Mouse (Mus musculus): ENCODE measurements around the gene Tex29. TPM values are rescaled to one million over a fixed set of nuclear protein-coding genes. Genes with fewer than 3 reads are reported as not detected.
A peak's percentile ranks its signal among the peaks of the same experiment; 100 is the strongest.

Gene Tex29
- not detected for total RNA-seq (2022)

- no peak for DNase-seq (ENCODE audit: low spot score)
Measured at GRCm38 (mm10) chr8:11840174-11840573, at the start of gene Tex29. Tex29 (plus strand) TSS chr8:11840474.

- DNase-seq (ENCODE audit: low spot score) = no peak
Measured at GRCm38 (mm10) chr8:11794956-11795355, 45.3 kb upstream of the Tex29 start.

GRCm38 (mm10) chr8:11797128-11797527 is 43.1 kb upstream of the Tex29 start:
- no peak for DNase-seq (ENCODE audit: low spot score)

DNA sequence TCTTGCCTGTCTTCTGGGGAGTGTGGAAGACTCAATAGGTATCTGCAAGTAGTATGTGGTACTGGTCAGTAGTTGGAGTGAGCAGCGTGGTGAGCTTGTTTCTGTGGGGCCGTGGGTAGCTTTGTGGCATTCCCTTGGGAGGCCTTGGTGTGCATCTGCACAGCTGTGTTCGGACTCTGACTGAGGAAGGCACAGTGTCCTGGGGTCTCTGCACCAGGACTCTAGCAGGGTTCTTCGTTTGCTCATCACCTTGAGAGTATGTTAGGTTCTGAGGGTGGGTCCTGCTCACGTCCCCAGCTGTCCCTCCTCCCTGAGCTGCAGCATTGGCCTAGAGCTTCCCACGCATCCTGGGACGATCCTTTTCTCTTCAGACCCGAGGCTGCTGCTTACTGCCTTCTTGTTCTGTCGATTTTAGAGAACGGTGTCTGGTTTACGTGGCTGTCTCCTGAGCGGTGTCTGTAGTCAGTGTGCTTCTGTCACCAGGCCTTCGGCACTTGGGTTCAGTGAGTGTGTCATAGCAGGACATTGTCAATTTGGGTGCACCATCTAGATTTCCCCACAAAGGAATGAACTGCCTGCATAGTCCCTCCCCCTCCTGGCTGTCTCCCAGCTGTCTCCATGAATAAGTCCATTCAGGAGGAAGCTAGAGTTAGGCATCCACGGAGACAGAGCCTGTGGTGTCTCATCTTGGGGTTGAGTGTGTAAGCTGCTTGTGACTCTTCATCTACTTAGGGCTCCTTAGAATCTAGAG is 42.4 kb upstream of the Tex29 start:
- no peak for DNase-seq (ENCODE audit: low spot score)

DNA sequence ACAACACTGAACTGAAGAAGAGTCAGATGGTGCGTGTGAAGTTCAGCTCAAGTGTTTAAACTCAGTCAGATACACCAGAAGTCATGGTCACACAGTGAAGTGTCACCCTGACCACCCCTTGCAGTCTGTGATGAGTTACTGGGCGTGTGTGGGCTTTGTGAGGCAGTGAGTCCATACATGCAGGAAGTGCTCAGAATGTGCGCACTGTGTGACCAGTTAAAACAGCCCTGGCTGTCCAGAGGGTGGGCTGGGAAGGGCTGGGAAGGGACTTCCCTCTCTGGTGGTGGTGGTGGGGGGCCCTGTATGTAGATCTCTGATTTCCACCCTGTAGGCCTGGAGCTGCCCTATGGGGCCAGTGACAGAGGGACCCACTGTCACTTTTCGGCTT is 41.8 kb upstream of the Tex29 start:
- DNase-seq (ENCODE audit: low spot score) = no peak

- DNase-seq (ENCODE audit: low spot score) = no peak
Measured at GRCm38 (mm10) chr8:11799098-11799497, 41.2 kb upstream of the Tex29 start.

- DNase-seq (ENCODE audit: low spot score) = no peak
Measured at GRCm38 (mm10) chr8:11800481-11800880, 39.8 kb upstream of the Tex29 start.

DNA sequence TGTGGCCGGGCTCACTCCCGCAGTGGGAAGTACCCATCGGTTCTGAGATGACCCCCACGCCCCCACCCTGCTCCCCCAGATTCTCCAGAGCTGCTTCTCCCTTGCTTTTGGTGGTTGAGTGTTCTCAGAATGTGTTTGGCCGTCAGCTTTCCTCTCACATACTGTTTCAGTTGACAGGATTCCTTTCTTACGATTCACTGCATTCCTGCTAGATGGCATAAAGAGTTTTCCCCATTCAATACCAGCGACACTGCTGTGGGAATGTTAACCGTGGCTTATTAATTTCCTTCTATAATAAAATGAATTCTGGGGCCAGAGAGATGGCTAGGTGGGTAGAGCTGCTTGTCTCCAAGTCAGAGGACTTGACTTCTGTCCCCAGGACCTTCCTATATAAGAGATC is 38.7 kb upstream of the Tex29 start:
- DNase-seq (ENCODE audit: low spot score) = no peak

DNA sequence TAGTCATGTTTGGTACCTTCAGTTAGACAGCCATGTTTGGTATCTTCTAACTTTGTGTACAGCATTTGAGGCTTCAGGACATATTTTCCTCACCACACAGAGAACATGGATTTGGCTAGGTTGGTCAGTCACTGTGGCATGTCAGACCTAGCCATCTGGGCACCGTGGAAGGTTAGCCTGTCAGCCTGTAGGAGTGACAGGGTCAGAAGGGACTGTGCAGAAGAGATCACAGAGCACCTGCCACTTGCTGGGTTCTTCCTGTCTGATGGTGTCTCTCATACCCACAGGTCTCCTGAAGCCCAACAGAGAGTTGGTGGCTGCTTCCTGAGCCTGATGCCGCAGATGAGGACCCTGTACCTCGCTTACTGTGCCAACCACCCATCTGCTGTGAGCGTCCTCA is 35.4 kb upstream of the Tex29 start:
- DNase-seq (ENCODE audit: low spot score) = no peak

- no peak for DNase-seq (ENCODE audit: low spot score)
Measured at GRCm38 (mm10) chr8:11806252-11806651, 34.0 kb upstream of the Tex29 start.

- no peak for DNase-seq (ENCODE audit: low spot score)
Measured at GRCm38 (mm10) chr8:11807361-11807760, 32.9 kb upstream of the Tex29 start.

DNA sequence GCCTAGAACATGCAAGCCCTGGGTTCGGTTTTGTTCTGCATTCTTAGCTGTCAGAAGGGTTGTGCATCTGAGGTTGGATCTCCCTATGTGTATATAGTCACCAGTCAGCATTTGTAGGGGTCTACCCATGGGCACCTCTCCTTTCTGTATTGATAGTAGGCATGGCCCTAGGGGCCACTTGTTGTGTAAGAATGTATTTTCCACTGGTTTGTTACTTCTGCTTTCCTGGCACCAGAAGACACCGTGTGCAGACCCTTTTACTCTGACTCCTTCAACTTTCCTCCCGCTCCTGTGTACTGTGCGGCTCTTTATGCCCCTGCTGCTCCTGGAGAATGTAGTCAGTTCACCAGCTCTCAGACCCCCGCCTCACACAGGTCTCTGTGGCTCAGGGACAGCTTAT is 32.2 kb upstream of the Tex29 start:
- DNase-seq (ENCODE audit: low spot score) = no peak

DNA sequence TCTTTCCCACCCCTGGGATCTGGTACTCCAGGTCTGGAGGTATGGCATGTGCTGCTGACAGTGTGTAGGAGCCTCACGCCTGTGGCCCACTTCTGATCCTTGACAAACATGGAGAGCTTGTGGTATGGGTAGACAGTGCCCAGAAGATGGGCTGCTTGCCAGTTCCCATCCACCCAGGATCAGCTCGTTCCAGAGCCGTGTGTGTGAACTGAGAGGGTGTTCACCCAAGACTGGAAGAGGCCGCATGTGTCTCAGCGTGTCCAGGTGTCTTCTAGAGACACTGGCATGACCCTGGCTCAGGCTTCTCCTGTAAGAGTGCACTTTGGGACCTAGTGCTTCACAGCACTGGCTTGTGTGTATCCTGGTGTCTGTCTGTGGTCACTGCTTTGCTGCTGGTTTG is 29.8 kb upstream of the Tex29 start:
- DNase-seq (ENCODE audit: low spot score) = no peak

- no peak for DNase-seq (ENCODE audit: low spot score)
Measured at GRCm38 (mm10) chr8:11813801-11814200, 26.5 kb upstream of the Tex29 start.

DNA sequence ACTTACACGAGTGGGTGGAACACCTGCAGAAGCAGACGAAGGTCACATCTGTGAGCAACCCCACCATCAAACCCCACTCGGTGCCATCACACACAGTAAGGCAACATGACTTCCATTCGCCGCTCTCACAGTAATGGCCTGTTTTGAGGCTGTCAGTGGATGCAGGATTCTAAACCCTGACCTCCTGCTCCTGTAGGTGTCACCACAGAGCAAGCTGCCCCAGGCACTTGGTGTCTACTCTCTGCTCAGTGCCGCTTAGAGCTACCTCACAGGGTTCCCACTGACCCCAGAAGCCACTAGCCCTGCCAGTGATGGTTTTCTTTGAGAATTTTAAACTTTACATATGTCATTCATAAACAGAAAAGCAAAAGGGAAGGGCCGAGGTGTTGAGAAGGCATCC is 25.1 kb upstream of the Tex29 start:
- DNase-seq (ENCODE audit: low spot score) = no peak

GRCm38 (mm10) chr8:11820136-11820535 is 20.1 kb upstream of the Tex29 start:
- DNase-seq (ENCODE audit: low spot score) = no peak

DNA sequence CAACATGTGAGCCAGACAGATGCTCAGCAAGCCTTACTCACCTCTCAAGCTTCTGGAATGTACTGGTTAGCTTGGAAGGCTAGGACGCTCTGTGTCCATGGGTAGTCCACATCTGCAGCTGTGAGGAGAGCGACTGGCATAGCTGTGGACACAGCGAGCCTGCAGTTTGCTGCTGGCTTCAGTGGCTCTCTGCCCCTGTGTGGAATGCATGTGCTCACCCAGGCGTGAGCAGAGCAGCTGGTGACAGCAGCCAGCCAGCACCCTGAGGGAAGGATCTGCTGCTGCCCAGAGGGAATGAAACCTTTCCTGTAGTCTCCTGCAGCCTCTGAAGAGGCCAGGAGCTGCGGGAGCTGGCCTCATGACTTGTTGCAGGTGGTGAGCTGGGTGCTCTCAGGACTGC is 19.7 kb upstream of the Tex29 start:
- peak; percentile 14 for DNase-seq (ENCODE audit: low spot score)

DNA sequence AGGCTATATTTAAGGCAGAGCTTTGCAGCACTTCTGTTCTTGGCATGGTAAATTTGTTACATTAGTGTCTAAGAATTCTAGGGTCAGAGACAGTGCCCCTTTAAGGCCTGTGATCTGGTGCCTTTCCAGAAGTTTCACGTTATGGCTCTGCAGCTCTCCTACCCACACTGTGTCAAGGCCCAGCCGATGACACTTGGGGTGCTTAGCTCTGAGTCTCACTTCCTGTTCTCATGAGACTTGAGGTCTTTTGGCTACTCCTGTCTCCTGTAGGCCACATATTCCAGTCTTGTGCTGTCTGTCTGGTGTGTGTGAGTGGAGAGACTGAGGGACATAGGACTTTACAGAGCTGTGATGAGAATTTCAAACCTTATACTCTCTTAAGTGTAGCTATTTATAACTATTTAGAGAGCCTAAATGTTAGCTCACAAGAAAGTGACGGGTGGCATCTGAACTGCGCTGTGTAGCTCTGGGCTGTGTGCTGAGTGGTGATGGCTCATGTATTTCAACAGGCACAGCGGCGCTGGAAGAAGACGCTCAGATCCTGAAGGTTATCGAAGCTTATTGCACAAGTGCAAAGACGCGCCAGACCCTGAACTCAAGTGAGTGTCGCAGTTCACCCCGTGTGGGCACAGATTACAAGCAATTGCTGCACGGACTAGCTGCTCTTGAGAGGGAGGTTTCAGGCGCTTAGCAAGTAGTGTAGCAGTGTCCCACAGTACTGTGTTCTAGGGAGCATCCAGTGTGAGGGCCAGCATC is 18.6 kb upstream of the Tex29 start:
- DNase-seq (ENCODE audit: low spot score) = peak; percentile 10

GRCm38 (mm10) chr8:11822550-11823060 is 17.7 kb upstream of the Tex29 start:
- DNase-seq (ENCODE audit: low spot score) = no peak

- no peak for DNase-seq (ENCODE audit: low spot score)
Measured at GRCm38 (mm10) chr8:11825756-11826155, 14.5 kb upstream of the Tex29 start.

DNA sequence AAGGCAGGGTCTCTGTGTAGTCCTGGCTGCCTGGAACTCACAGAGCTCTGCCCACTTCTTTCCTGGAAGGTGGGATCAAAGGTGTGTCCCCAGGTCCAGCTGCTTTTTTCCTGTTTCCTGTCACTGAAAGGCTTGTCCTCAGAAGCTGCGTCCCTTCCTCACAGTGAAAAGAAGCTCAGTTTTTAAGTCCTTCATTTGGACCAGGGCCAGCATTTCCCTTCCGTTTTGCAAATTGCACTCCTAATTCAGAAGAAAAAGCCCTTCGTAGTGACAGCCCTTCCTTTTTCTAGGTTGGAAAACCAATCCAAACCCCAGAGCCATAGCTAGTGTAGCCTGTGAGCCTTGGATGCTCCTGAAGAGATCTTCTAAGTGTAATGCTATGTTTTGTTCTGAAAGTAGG is 13.0 kb upstream of the Tex29 start:
- DNase-seq (ENCODE audit: low spot score) = no peak

GRCm38 (mm10) chr8:11830214-11831046 is 9.8 kb upstream of the Tex29 start:
- DNase-seq (ENCODE audit: low spot score) = no peak

Data from heart, adult 8-10 months (tissue).